ENCODE assay signal across 15 mouse cellular contexts in the genomic region with DNA sequence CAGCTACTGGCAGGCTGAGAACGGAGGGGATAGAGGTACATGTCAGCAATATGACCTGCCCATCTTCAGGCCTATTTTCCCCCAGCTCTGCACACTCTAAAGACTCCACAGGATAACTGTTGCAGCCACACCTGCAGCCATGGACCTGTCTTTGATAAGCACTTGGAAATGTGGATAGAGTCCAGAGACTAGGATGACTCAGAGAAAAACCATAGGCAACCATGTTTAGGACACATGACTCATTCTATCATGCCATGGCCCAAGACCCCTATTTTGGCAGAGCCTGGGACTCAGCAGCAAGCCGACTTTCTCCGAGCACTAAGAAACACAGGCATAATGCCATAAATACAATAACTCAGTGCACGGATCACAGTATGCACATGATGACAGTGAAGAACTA. TPM values are rescaled to one million over a fixed set of nuclear protein-coding genes. Genes with fewer than 3 reads are reported as not detected.
DNase-seq lines count a peak whose midpoint lies in the region; ATAC-seq and TF ChIP-seq lines count a peak whose summit lies in the region.
"Had no signal": no experiment of that assay in that cellular context is flagged by ENCODE, and none has a peak within 500 bp of the region (broad histone marks: within the 10 kb centered on the region; RNA-seq: fewer than 3 reads in every experiment).

No protein-coding gene starts in this region.

- H3K27me3 ChIP-seq in forebrain, embryonic 14.5 days (replicated peaks; ENCODE audit: control insufficient read depth, insufficient read depth, low read length), result no peaks in the 10 kb centered on the region
- no peaks in the 10 kb centered on the region for H3K27me3 ChIP-seq in forebrain, postnatal 0 days (ENCODE audit: insufficient read depth, low read length)
- no peaks in the 10 kb centered on the region for H3K27me3 ChIP-seq in liver, adult 2 months (ENCODE audit: control insufficient read depth, insufficient read depth, low read length)
- no peaks in the 10 kb centered on the region for H3K27me3 ChIP-seq in intestine, postnatal 0 days (replicated peaks; ENCODE audit: control insufficient read depth, insufficient read depth, low read length)
- H3K27me3 ChIP-seq: heart, embryonic 13.5 days; hindbrain, embryonic 15.5 days had no signal

- 0 out of 2 replicates have a peak overlapping the region, but pooled peaks have one; percentile 85 for H3K27ac ChIP-seq in forebrain, embryonic 14.5 days (ENCODE audit: low read depth, low read length)
- no peak overlapping the region; the same call in 1 of the 2 replicates for H3K27ac ChIP-seq in forebrain, postnatal 0 days (ENCODE audit: low read depth, low read length)
- H3K27ac ChIP-seq in liver, adult 2 months (replicated peaks; ENCODE audit: insufficient read depth, low read depth, low read length), result no peak overlapping the region; the same call in none of the 2 replicates
- H3K27ac ChIP-seq in intestine, postnatal 0 days (ENCODE audit: low read depth, low read length), result peak overlapping the region; percentile 41; the same call in 1 of the 2 replicates
- H3K27ac ChIP-seq: embryonic facial prominence, embryonic 10.5 days had no signal

- H3K9me3 ChIP-seq in forebrain, embryonic 14.5 days (replicated peaks; ENCODE audit: control insufficient read depth, low read length), result no peaks in the 10 kb centered on the region
- H3K9me3 ChIP-seq in forebrain, postnatal 0 days (ENCODE audit: low read length), result no peaks in the 10 kb centered on the region
- H3K9me3 ChIP-seq in intestine, postnatal 0 days (ENCODE audit: control insufficient read depth), result no peaks in the 10 kb centered on the region
- H3K9me3 ChIP-seq: embryonic facial prominence, embryonic 10.5 days; heart, embryonic 13.5 days; hindbrain, embryonic 15.5 days had no signal

- no peak for DNase-seq in forebrain, embryonic 14.5 days (ENCODE audit: low spot score)
- no peak for DNase-seq in forebrain, postnatal 0 days
- DNase-seq in liver, adult 2 months (ENCODE audit: extremely low read depth, low read depth, low spot score), result peak; percentile 26
- DNase-seq in liver (no peak), 3T3-L1 (ENCODE audit: low read depth, low spot score) (peak; percentile 56)
- DNase-seq in spleen, postnatal 36 days (ENCODE audit: low spot score in 2 of 2), result no peak
- DNase-seq in lung, postnatal 25 days (ENCODE audit: low spot score), result no peak
- DNase-seq: adrenal gland, adult 8-10 months; adrenal gland, postnatal 36 days; gastrocnemius, postnatal 14 days; heart, postnatal 36 days had no signal

- no peak overlapping the region for H3K4me2 ChIP-seq in forebrain, embryonic 14.5 days (ENCODE audit: low read length)
- no peak overlapping the region for H3K4me2 ChIP-seq in forebrain, postnatal 0 days (ENCODE audit: low read depth)
- no peak overlapping the region for H3K4me2 ChIP-seq in intestine, postnatal 0 days (replicated peaks; ENCODE audit: low read depth)
- H3K4me2 ChIP-seq: heart, embryonic 13.5 days; hindbrain, embryonic 15.5 days had no signal

- H3K79me2 ChIP-seq in liver, adult 2 months (ENCODE audit: control insufficient read depth, insufficient read depth, low read length), result peaks cover 4% of the 10 kb centered on the region; the same call in 1 of the 2 replicates

- H3K4me3 ChIP-seq in forebrain, embryonic 14.5 days (ENCODE audit: low read depth, low read length), result no peak overlapping the region
- H3K4me3 ChIP-seq in forebrain, postnatal 0 days (ENCODE audit: low read depth, low read length), result no peak overlapping the region
- H3K4me3 ChIP-seq in liver, adult 2 months (ENCODE audit: insufficient read depth, low read depth, low read length), result no peak overlapping the region
- H3K4me3 ChIP-seq in intestine, postnatal 0 days (ENCODE audit: low read depth, low read length), result no peak overlapping the region
- H3K4me3 ChIP-seq: embryonic facial prominence, embryonic 10.5 days; heart, embryonic 13.5 days; hindbrain, embryonic 15.5 days had no signal

- peaks cover 8% of the 10 kb centered on the region; the same call in 1 of the 2 replicates for H3K36me3 ChIP-seq in forebrain, embryonic 14.5 days (ENCODE audit: control insufficient read depth, insufficient read depth, low read length)
- H3K36me3 ChIP-seq in forebrain, postnatal 0 days (ENCODE audit: insufficient read depth), result peaks cover 11% of the 10 kb centered on the region; the same call in 1 of the 2 replicates
- H3K36me3 ChIP-seq in liver, adult 2 months (ENCODE audit: control insufficient read depth, insufficient read depth, low read length), result no peaks in the 10 kb centered on the region
- H3K36me3 ChIP-seq in intestine, postnatal 0 days (ENCODE audit: control insufficient read depth, insufficient read depth), result no peaks in the 10 kb centered on the region; the same call in none of the 2 replicates
- H3K36me3 ChIP-seq: embryonic facial prominence, embryonic 10.5 days; heart, embryonic 13.5 days had no signal

- TF ChIP-seq POLR2A in liver, adult 2 months (IDR thresholded peaks at IDR 0.05; ENCODE audit: extremely low read depth, insufficient read depth, low read length), result no peak

- peaks cover 20% of the 10 kb centered on the region for H3K4me1 ChIP-seq in forebrain, embryonic 14.5 days (ENCODE audit: control insufficient read depth, insufficient read depth, low read length)
- peaks cover 22% of the 10 kb centered on the region; the same call in 1 of the 2 replicates for H3K4me1 ChIP-seq in forebrain, postnatal 0 days (ENCODE audit: insufficient read depth)
- peaks cover 46% of the 10 kb centered on the region for H3K4me1 ChIP-seq in liver, adult 2 months (ENCODE audit: control insufficient read depth, insufficient read depth, low read length)
- H3K4me1 ChIP-seq in intestine, postnatal 0 days (replicated peaks; ENCODE audit: control insufficient read depth, insufficient read depth, low read length), result peaks cover 21% of the 10 kb centered on the region

- H3K9ac ChIP-seq in forebrain, embryonic 14.5 days (ENCODE audit: low read length), result no peak overlapping the region
- no peak overlapping the region for H3K9ac ChIP-seq in forebrain, postnatal 0 days
- H3K9ac ChIP-seq in liver, adult 2 months (ENCODE audit: low read depth, low read length), result no peak overlapping the region
- H3K9ac ChIP-seq in intestine, postnatal 0 days (ENCODE audit: low read depth, low read length), result no peak overlapping the region
- H3K9ac ChIP-seq: hindbrain, embryonic 15.5 days had no signal

- WGBS in forebrain, embryonic 14.5 days, result 90% methylated on average over 4 of the region's 4 CpGs
- WGBS in forebrain, postnatal 0 days, result 87% methylated on average over 4 of the region's 4 CpGs
- 92% methylated on average over 4 of the region's 4 CpGs for WGBS in liver, adult 2 months
- WGBS in intestine, postnatal 0 days, result 78% methylated on average over 4 of the region's 4 CpGs

- ATAC-seq in forebrain, embryonic 14.5 days, result no peak
- ATAC-seq in forebrain, postnatal 0 days, result no peak
- no peak for ATAC-seq in intestine, postnatal 0 days

- TF ChIP-seq CTCF in forebrain, postnatal 0 days (IDR thresholded peaks at IDR 0.05; ENCODE audit: low read depth), result no peak
- no peak for TF ChIP-seq CTCF in liver, adult 2 months (IDR thresholded peaks at IDR 0.05; ENCODE audit: low read depth, low read length)
- no peak for TF ChIP-seq CTCF in intestine, postnatal 0 days (IDR thresholded peaks at IDR 0.05; ENCODE audit: low read depth)

RNA-seq across cellular contexts. Expression of gene Ralgps1, which starts 6.6 kb away (rescaled TPM):
- 32.6 and 40.2 TPM in 2 replicates for polyA plus RNA-seq in forebrain, embryonic 14.5 days (2014; fragmentation: Nextera tagmentation; extraction: Ambion mirVana)
- total RNA-seq in forebrain, postnatal 0 days (2014; rRNA removed), result 55.0 and 66.9 TPM in 2 replicates
- 16.6 and 24.6 TPM in 2 replicates for polyA plus RNA-seq in forebrain, postnatal 0 days (2015; fragmentation: Nextera tagmentation; extraction: Ambion mirVana)
- total RNA-seq in liver, adult 2 months (2014; rRNA removed), result 2.6 and 3.6 TPM in 2 replicates
- 2.7 and 3.3 TPM in 2 replicates for polyA plus RNA-seq in liver, adult 2 months (2012; rRNA removed)
- polyA plus RNA-seq in intestine, postnatal 0 days (2015; fragmentation: Nextera tagmentation; extraction: Ambion mirVana), result 4.0 and 4.9 TPM in 2 replicates

Comparison
In these comparisons a context has a peak if more than half of its experiments do, and no peak if none do; other contexts are left out.
1. DNase-seq: peak in liver, adult 2 months (single experiment) and 3T3-L1 (single experiment); none in forebrain, embryonic 14.5 days (single experiment), forebrain, postnatal 0 days (single experiment), liver (single experiment), spleen, postnatal 36 days (0 of 2) and lung, postnatal 25 days (single experiment).
2. H3K27ac ChIP-seq: peak in forebrain, embryonic 14.5 days (single experiment) and intestine, postnatal 0 days (single experiment); none in forebrain, postnatal 0 days (single experiment) and liver, adult 2 months (single experiment).